Mouse (Mus musculus) retina, postnatal 1 day (tissue): ENCODE measurements around the gene Itpa.

Experiments
- DNase-seq: peaks from one replicate; pipeline ENCODE4 v3.0.0-alpha.2; 2012

Gene Itpa

DNA sequence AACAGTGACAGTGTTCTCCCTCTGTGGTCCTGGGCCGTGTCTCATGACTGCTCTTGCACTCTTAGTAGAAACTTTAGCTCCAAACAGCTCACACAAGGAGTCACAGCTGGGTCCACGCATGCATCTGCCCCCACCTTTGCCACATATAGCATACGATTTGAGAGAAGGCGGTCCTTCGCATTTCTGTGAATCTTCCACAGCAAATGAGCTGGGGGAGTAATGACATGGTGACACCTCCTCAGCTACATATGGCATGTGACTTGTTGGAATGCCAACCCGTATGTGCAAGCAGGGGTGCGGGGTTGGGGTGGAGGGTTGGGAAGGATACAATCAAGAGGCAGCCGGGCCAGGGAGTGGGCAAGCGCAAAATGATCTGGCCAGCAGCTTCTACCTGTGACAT, 10.9 kb upstream of the Itpa start:
- DNase-seq: no peak

DNA sequence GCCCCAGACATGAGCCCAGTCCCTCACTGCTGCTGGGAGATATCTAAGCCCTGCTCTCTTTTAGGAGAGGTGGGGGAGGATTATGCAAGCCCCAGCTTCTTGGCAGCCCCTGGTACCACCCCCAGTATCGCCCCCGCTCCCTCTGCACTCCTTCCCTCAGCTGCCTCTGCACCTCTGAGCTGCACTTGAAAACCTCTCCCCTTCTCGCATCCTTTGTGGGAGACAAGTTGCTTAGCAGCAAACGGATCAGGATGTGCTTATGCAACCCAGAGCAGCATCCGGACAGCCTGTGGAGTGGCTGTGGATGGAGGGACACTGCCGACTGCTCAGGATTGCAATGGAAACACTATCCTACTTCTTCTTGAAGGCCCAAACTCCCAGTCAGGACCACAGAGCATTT, 9.9 kb upstream of the Itpa start:
- DNase-seq: no peak

DNA sequence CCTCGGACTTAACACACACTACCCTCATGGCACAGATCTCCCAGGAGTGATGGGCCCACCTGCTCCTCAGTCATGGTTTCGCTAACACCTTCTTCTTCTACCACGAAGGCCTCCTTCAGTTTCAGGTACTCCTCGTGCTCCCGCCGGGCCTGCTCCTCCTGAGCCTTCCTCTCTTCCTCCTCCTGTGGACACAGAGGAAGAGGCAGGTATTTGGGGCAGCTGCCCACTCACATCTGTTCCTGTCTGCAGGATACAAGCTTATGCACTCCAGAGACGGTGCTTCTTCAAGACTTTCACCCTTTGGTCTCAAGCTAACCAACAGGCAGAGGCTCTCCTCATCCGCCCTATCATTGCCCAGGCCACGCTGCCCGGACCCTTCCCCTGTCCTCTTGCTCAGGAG, 8.9 kb upstream of the Itpa start:
- DNase-seq: no peak

DNA sequence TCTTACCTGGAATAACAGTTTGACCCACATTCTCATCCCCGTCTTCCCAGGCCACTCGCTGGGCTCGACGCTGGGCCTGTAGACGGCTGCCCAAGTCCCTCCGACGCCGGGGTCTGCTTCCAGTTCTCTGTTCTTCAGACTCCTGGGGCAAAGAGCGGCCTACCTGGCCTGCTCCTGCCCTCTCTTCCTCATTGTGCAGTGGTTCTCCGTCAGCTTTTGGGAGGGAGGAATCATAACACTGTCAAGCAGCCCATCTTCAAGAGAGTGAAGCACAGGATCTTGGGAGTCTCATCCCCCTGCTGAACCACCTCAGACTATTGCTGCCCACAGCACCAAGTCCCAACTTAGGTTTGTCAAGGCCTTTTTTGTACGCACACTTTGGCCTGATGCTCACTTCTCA, 4.1 kb upstream of the Itpa start:
- no peak for DNase-seq

DNA sequence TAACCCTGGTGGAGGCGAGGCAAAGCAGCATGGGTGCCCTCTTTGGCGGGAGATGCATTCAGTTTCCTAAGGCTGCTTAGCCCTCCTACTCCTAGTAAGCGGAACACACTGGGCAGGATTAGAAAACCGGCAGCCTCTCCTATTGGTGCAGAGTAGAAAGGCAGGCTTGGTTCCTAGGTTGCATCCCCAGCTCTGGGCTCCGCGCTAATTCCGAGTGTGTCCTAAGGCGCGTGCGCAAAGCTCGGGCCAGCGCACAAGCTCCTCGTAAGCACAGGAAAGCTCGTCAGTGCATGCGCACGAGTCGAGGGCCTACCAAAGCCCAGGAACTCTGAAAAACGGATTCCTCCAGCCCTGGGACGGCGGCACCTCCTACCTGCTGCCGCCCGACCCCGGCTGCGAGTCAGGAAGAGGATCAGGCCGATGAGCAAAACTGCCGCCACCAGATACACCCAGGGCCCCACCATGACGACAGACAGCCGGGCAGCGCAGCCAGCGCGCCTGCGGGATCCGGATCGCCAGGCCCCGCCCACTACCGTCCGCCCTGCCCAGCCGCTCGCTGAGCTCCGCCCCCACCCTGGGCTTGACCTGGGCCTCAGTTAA, 3.2 kb upstream of the Itpa start, which contains the start of gene Ddrgk1:
Gene Ddrgk1 (minus strand): TSS at position 558 of the 600 bp plus-strand sequence.
- peak; percentile 97 for DNase-seq

DNA sequence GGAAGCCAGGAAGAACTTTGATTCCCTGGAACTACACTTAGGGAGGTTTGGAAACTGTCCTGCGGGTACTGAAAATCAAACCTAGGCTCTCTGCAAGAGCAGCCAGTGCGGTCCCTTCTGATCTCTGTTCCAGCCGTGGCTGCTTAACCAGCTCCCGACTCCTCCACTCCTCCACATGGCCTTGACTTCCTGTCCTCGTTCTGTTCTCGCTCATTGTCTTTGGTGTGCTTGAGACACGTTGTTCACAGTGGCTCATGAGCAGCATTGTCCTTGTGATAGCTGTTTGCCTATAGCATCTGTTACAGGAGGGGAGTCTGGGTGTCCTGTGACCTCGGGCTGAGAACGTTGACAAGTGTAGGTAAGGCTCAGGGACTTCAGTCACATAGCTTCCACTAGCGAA, 9.8 kb downstream of the Itpa start:
- DNase-seq: no peak

DNA sequence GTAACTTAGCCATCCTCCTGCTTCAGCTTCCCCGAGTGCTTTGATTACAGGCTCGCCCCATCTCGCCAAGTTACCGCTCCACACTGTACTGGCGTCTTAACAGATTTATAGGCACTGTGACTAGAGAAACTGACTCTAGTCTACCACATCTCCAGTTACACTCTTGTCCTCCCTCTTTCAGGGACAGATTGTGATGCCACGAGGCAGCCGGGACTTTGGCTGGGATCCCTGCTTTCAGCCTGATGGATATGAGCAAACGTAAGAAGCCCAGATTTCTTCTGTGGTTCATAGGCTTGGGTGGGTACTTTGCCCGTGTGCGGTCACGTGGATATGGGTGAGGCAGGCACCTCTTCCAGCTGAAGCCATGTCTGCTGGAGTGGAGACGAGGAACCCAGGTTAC, 11.7 kb downstream of the Itpa start:
- no peak for DNase-seq

DNA sequence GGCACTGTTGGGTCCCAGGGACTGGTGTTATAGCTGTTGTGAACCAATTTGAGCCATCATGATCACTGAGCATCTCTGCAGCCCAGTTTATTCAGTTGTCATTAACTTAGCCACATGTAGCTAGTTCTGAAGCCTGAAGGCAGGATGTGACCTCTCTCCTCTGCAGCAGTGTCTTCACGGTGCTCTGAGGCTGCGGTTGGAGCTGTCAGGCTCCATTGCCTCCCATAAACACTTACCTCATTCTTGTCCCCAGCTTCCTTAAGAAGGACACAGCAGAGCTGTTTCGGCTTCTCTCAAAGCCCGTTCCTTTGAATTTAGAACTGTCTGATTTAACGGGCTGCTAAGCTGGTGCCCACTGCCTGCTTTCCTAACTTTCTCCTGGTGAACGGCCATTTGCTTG, 12.5 kb downstream of the Itpa start:
- no peak for DNase-seq

DNA sequence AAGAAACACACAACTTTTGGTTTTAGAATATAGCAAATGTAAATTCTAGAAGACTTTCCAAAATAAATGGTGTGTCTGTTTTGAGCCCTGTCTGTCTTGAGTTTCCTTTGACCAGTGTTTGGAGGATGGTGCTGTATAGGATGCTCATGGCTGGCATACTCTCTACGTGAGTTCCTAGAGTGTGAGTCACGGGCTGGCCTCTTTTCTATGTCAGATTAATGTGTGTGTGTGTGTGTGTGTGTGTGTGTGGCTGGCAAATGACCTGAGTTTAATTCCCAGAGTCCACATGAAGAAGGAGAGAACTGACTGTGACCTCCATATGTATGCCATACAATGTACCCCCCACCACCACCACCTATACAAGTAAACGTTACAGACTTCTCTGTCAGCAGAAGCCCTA, 14.1 kb downstream of the Itpa start:
- no peak for DNase-seq

DNA sequence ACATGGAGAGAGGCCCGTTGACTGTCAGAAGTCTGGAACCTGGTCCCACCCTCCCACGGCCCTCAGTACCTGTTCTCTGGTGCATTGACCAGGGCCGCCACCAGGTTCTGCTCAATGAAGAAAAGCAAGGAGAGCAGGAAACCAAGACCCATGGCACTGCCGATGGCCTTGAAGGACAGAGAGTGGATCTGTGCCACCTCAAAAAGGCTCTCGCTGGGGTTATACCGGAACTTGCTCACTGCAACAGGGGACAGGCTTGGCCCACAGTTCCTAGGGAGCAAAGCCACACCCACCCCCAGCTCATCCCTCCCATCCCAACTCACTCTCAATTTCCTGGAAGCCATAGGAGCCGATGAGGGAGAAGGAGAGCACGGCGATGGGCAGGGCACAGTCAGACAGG, 18.0 kb downstream of the Itpa start:
- no peak for DNase-seq

DNA sequence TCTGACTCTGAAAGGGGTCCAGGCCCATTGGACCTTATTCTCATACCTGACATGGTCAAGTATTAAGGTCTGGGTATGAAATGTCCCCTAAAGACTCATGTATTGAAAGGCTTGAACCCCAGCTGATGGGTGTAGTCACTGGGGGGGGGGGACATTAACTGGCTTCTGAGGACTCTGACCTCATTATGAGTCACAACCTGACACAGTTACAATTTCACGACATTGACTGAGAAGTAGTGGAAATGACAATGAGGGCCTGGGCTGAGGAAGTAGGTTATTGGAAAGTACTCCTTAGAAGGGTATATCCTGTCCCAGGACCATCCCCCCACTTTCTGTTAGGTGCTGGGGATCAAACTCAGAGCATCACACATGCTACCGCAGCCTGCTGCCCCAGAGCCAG, 21.6 kb downstream of the Itpa start:
- DNase-seq: no peak

DNA sequence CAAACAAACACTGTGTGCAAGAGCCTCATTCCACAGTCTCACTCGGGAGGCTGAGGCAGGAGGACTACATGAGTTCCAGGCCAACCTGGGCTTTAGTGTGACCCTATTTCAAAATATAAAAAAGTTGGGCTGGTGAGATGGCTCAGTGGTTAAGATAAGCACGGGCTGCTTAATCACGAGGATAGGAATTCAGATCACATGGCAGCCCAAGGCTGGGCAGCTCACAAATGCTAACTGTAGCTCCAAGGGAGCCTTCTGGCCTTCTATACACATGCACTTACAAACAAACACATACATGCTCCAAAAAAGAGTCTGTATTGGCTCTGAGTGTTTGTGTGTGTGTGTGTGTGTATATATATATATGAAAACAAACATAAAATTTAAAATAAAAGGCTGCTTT, 26.2 kb downstream of the Itpa start:
- DNase-seq: no peak

DNA sequence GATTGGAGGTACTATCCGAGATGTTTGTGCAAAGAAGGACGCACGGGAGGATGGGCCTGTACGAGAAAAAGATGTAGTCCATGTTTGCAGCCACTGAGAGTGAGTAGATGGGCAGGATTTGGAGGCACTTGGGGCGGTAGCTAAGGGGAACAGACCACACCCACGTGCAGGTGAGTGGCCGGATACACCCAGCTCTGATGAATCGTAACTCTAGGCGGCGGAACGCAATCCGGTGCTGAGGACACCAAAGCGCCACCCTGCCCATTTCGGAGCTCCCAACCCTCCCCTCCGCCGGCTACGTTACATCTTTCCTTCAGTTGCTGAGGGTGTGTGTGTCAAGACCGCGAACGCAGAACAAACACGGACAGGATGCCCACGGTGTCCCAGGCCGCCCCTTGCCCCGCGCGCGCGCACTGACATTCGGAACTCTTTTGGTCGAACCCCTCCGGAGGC, 29.3 kb downstream of the Itpa start:
- no peak for DNase-seq

DNA sequence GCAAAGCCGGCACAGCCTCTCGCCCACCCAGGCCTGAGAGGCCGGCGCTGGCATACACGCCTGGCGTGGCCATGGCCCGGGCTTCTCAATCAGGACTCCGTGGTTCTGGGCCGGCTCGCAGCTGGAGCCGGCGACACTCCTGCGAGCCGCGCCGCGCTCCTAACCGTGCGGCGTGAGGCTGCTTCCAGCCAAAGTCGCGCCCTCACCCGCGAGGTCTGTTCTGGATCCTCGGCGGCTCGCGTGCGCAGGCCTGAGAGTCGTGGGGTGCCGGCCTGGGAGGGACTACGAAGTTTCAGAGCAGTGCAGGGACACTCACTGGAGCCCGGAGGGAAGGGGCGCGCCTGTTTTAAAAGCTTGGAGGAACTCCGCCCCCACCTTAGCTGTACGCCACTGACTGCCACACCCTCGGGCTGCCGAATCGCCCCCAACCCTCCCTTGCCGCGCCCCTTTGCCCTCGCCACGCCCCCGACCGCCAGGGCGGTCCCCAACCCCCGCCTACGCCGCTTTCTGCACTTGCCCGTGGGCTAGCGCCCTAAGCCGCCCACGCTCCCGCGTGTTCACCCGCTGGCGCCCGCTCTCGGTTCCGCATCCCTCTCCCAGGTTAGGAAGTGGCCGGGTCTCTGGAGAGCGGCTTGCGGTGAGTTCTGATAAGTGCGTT, 29.9 kb downstream of the Itpa start, which contains the start of gene Slc4a11:
Gene Slc4a11 (minus strand): TSS at position 367 of the 658 bp plus-strand sequence.
- peak; percentile 62 for DNase-seq

DNA sequence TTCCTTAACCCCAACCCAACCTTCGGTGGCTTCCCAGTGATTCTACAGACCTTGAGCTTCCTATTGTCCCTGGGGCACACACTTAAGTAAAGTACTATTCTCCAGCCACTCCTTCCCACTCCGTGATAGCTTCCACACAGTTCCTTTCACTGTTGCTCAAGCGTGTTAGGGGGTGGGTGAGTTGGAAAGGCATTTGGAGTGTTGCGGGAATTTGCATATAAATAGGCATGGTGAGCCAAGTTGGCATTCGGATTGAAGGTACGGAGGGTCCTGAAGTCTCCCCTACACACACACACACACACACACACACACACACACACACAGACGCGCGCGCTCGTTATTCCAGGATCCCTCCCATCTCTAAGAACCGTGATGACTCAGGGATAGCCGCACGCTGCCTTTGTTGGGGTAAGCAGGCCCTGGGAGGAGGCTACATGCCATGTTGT, 30.4 kb downstream of the Itpa start:
- peak; percentile 34 for DNase-seq

DNA sequence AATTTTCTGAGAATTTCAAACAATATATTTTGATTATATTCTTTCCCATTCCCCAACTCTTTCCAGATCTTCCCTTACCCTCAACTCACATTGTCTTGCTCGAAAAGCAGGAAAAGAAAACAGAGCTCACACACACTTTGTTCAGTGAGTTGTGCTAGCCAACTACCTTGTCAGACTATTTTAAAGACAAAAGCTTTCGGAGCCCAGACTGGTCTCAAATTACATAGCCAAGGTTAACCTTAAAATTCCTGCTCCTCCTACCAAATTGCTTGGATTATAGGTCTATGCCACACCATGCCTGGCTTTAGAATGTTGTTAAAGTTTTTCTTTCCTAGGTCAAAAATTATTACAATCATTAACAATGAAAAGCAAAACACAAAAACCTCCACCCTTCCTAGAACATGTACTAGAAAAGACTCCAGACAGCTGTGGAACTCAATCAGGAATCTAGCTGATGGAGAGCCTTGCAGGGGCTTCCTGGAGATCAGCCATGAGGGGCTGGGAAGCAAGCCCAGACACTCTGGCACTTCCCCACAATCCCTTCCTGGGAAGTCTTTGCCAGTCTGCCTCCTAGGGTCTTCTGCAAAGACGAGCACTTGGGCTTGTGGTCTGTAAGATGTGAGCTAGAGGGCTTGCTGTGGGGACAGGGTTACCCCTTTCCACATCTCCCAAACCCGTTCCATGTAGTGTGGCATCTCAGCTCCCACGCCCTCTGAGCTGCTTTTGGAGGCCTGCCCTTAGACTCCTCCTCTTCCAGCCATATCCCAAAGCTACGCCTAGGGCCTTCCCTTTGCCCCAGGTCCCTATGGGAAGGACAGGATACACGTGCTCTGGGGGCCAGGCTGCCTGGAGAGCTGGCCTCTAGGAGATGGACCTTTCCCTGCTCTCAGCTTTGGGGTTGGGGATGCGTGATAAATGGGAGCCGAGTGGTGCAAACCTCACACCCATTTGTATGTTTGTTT, 36.9 kb downstream of the Itpa start:
- DNase-seq: no peak

DNA sequence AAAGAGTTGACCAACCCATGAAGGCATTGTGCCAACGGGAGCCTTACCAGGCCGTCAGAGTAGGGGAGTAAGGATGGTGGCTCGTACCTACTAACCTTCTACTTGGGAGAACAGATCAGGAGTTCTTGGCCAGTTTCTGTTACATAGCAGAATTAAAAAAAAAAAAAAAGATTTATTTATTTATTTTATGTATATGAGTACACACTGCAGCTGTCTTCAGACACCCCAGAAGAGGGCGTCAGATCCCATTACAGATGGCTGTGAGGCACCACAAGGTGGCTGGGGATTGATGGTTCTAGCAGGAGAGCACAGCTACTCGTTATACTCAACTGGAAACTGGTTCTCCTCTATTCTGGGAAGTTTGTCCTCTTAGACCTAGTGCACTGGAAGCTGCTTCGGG, 37.8 kb downstream of the Itpa start:
- no peak for DNase-seq

DNA sequence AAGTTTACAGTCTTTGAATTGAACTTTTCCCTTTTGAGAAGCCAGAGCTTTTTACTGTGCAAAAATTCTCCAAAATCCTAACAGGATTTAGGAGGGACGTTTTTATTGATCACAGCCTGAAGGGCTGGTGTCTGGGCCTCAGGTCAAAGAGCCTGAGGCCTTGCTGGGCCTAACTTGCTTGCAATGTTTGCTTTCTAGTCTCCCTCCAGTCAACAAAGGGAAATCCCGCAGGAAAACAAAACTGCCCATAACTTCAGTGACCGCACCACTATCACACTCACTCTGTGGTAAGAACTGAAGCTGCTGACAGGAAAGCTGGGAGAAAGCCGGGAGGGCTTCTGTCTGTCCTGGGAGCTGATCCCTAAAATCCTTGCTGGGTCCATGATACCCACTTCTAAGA, 39.2 kb downstream of the Itpa start:
- no peak for DNase-seq

DNA sequence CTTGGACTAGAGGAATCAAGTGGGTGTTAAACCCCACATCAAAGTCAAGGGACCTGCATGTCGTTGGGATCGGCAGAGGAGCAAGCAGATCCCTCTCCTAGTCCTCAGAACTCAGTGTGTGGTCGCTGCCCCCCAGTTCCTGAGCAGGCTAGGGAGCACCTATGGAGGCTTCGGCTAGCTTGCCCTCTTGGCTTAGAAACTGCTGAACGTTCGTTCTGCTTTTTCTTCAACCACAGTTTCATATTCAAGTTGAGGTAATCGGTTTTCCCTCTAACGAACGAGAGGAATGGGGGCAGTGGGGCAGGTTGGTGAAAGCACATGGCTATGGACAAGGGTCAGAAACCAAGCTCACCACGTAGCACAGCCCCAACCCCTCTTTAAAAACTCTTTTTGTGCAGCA, 39.6 kb downstream of the Itpa start:
- no peak for DNase-seq

DNA sequence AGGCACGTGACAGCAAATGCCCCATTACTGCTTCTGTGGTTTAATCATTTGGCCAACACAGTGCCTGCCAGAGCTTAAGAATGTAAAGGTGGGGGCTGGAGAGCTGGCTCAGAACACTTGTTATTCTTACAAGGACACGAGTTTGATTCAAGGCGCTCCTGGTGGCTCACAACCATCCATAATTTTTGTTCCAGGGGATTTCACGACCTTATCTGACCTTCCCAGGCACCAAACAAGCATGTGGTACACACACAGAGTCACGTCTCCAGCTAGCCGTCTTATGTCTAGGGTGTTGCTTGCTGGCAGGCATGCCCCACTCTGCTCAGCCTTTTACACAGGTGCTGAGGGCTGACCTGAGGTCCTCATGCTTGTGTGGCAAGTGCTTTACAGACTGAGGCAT, 50.5 kb downstream of the Itpa start:
- no peak for DNase-seq

DNA sequence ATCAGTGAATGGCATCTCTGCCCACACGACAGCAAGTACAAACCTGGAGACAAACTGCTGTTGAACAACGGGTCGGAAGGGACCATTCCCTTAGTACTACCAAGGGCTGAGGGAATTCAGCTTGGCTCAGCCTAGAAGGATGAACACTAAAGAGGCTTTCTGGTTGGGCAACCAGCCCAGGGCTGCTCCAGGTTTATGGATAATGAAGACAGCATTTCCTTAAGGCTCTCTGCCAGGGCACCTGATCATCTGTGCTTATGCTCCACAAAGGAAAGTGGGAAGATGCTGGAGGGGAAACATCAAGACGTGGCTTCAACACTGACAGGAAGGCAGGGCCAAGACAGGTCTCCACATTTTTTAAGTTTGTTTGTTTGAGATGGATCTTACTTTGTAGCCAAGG, 57.0 kb downstream of the Itpa start:
- DNase-seq: no peak

DNA sequence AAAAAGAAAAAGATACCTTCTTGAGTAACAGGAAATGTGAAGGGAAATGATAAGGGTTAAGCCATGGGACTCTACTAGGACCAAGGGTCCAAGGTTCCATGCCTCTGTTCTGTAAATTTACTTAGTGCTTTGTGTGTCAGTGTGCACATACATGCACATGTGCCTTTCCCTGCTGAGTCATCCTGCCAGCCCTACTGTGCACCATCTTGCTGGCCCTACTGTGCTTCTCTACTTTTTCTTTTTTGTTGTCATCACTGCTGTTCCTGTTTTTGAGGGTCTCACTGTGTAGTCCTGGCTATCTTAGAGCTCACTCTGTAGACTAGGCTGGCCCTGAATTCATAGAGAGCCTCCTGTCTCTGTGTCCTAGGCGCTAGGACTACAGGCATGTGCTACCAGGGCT, 60.3 kb downstream of the Itpa start:
- no peak for DNase-seq

DNA sequence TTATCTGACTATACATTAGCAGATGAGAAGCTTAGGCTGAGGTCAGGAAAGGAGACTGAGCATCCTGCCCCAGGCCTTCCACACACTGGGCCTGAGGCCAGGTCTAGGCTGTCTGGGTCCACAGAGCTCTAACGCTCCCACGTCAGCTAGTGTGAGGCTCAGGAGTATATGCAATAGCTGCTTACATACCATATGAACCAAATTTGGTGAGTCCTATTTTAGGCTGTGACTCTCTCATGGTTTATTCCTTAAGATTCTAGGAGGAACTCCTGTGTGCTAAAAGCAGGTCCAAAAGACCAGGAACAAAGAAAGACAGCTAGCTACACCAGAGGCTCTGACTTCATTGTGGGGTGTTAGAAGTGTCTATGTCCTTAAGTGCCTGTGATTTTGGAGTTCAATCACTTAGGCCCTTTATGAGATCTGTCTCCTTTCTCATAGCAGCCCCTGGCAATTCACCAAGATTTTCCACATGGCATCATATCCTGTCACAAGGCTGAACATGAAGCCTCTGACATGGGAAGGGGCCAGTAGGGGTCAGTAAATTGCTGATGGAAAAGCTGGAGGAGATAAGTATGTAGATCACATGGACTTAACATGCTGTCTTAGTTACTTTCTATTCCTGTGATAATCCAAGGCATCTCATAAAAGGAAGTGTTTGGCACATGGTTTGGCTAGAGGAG, 61.6 kb downstream of the Itpa start:
- peak; percentile 20 for DNase-seq
